Mouse (Mus musculus) G1E (cell line): ENCODE measurements around the gene Fkrp.

Experiments
- CTCF ChIP-seq: IDR thresholded peaks from 2 replicates; pipeline ENCODE4 v1.5.1; 2012; ENCODE audit warnings: low read depth, low read length, inconsistent platforms, mixed read lengths
- TAL1 ChIP-seq: conservative IDR thresholded peaks from 2 replicates; pipeline ENCODE4 v1.6.1; 2012; ENCODE audit warnings: low read depth, low read length, inconsistent platforms, mixed read lengths

GRCm38 (mm10) chr7:16783758-16784415, 32.6 kb downstream of the Fkrp start:
- no peak for TF ChIP-seq CTCF
- TF ChIP-seq TAL1 = no peak
